Mouse (Mus musculus) testis, adult 2 months (tissue): ENCODE measurements around the gene Rhobtb3.

ENCODE experiments used
- CTCF ChIP-seq: fragments of 200-500 bp; IDR thresholded peaks from 2 replicates; pipeline ENCODE4 v1.5.1; 2012; ENCODE audit warnings: low read depth, mild to moderate bottlenecking, inconsistent platforms, low read length, moderate library complexity; ENCODE audit not compliant: control insufficient read depth, insufficient read depth, insufficient replicate concordance
- POLR2A ChIP-seq: fragments of 200-500 bp; IDR thresholded peaks from 2 replicates; pipeline ENCODE4 v1.6.1; 2012; ENCODE audit warnings: low read depth, mild to moderate bottlenecking, inconsistent platforms, low read length, moderate library complexity; ENCODE audit not compliant: control insufficient read depth

GRCm38 (mm10) chr13:75824611-75825319, 119.0 kb downstream of the Rhobtb3 start:
- TF ChIP-seq POLR2A = no peak
- no peak for TF ChIP-seq CTCF
